Mouse (Mus musculus) embryonic facial prominence, embryonic 10.5 days (tissue): ENCODE data around the gene Nagk. TPM values are rescaled to one million over a fixed set of nuclear protein-coding genes. Genes with fewer than 3 reads are reported as not detected.

ENCODE experiments used
- polyA plus RNA-seq: library from polyadenylated mRNA; unstranded; fragments of >200 nt; fragmentation: Nextera tagmentation; extraction: Ambion mirVana; gene quantifications from 2 replicates; pipeline ENCODE4 v1.2.1, GENCODE M21; 2016

The Nagk gene
- polyA plus RNA-seq, 1 experiment from 2014 or later, result 26.8 TPM

Other genes starting within 250 kb of the Nagk start
- 14.6 and 16.6 TPM in 2 replicates for gene Stambp, start 222.3 kb upstream of the Nagk start, polyA plus RNA-seq
- not detected in 2 replicates for gene Clec4f, start 138.8 kb upstream of the Nagk start, polyA plus RNA-seq
- not detected in 2 replicates for gene Cd207, start 117.1 kb upstream of the Nagk start, polyA plus RNA-seq
- 3.7 and 4.8 TPM in 2 replicates for gene Vax2, start 83.7 kb upstream of the Nagk start, polyA plus RNA-seq
- gene Atp6v1b1, start 52.0 kb upstream of the Nagk start, polyA plus RNA-seq, result not detected in 2 replicates
- gene Ankrd53, start 32.3 kb upstream of the Nagk start, polyA plus RNA-seq, result 0.11 and 0.15 TPM in 2 replicates
- gene Tex261, start 19.2 kb upstream of the Nagk start, polyA plus RNA-seq, result 76.0 and 79.7 TPM in 2 replicates
- gene Paip2b, start 36.8 kb downstream of the Nagk start, polyA plus RNA-seq, result 19.3 and 19.4 TPM in 2 replicates
- gene Zfp638, start 72.1 kb downstream of the Nagk start, polyA plus RNA-seq, result 69.8 and 71.0 TPM in 2 replicates
- gene Dysf, start 213.6 kb downstream of the Nagk start, polyA plus RNA-seq, result 5.4 and 6.0 TPM in 2 replicates